Mouse (Mus musculus) stomach, postnatal 0 days (tissue): ENCODE measurements around the gene Rpn2.

ENCODE experiments used
- CTCF ChIP-seq: IDR thresholded peaks from 2 replicates; pipeline ENCODE4 v1.5.1; 2016; ENCODE audit warnings: antibody characterized with exemption, low read depth, mild to moderate bottlenecking, moderate library complexity
- EP300 ChIP-seq: optimal IDR thresholded peaks from 2 replicates; pipeline ENCODE3; 2016; ENCODE audit warnings: antibody characterized with exemption

GRCm38 (mm10) chr2:157314310-157314709 is 35.5 kb downstream of the Rpn2 start:
- TF ChIP-seq CTCF (no peak), EP300 (no peak)
